Mouse (Mus musculus): Measurements from ENCODE around the gene Slc9a6. TPM values are rescaled to one million over a fixed set of nuclear protein-coding genes. Genes with fewer than 3 reads are reported as not detected.

Slc9a6 gene
- total and polyA plus RNA-seq, 3 experiments: 9.0 to 15.7 (median 15.0) TPM

DNA sequence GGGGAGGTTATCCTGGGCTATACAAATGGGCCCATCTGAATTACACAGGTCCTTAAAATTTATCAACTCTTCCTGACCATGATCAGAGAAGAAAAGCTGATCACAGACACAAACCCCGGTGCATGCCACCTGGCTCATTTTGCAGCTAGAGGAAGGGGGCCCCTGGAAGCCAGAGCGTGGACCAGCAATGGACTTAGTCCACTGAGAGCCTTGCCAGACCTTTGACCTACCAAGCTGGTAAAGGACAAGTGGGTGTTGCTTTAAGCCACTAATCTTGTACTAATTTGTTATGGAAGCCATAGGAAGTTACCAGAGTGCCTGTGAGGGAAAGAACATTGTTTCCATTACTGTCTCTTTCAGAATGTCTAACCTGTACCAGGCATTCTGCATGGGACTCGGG, 58.9 kb downstream of the Slc9a6 start:
- Histone ChIP-seq H3K27me3 (ENCODE audit: insufficient read depth, low read length) (no peaks in the 10 kb centered on the region), H3K4me1 (ENCODE audit: insufficient read depth, low read depth, low read length) (no peaks in the 10 kb centered on the region), H3K9me3 (replicated peaks) (no peaks in the 10 kb centered on the region), H3K4me3 (ENCODE audit: low read depth, low read length) (no peak overlapping the region), H3K36me3 (replicated peaks) (no peaks in the 10 kb centered on the region)
- ATAC-seq (ENCODE audit: extremely low read depth, insufficient number of reproducible peaks, low FRiP score, poor library complexity, severe bottlenecking): no peak
- TF ChIP-seq CTCF (IDR thresholded peaks at IDR 0.05; ENCODE audit: low read depth, low read length) (no peak), POLR2AphosphoS5 (IDR thresholded peaks at IDR 0.05; ENCODE audit: insufficient replicate concordance, low read depth, low read length) (no peak), GATA2 (IDR thresholded peaks at IDR 0.05; ENCODE audit: borderline replicate concordance, low read depth, low read length) (no peak)
- no peak for DNase-seq (ENCODE audit: low spot score)

DNA sequence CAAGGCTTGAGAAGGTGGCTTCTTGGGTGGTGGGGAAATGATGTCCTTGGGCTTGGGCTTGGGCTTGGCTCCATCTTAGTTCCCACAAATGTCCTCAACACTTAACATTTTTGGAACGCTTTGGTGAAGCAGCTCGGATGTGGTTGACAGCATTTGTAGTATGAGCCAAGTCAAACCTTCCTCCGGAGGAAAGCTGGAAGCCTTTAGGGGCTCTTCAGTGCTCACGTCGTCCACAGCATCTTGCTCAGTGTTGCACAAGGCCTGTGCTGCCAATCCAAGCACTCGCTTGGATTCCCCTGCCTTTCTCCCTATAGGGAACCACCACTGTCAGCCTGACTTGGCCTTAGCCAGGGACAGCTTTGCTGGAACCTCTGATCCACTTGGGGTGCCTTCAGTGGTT, 66.0 kb downstream of the Slc9a6 start:
- no peaks in the 10 kb centered on the region for H3K4me1 ChIP-seq (ENCODE audit: insufficient read depth, low read depth, low read length)
- no peak for DNase-seq (ENCODE audit: low spot score)
- no peaks in the 10 kb centered on the region for H3K9me3 ChIP-seq (replicated peaks)
- TF ChIP-seq GATA2 (IDR thresholded peaks at IDR 0.05; ENCODE audit: borderline replicate concordance, low read depth, low read length) (no peak), CTCF (IDR thresholded peaks at IDR 0.05; ENCODE audit: low read depth, low read length) (no peak), TAL1 (conservative IDR thresholded peaks at IDR 0.05; ENCODE audit: low read depth, low read length) (no peak), GATA1 (IDR thresholded peaks at IDR 0.05; ENCODE audit: borderline replicate concordance, low read length) (no peak), POLR2AphosphoS5 (IDR thresholded peaks at IDR 0.05; ENCODE audit: insufficient replicate concordance, low read depth, low read length) (no peak)
- ATAC-seq (ENCODE audit: extremely low read depth, insufficient number of reproducible peaks, low FRiP score, poor library complexity, severe bottlenecking): no peak
- no peak overlapping the region for H3K4me3 ChIP-seq (ENCODE audit: low read depth, low read length)
- no peaks in the 10 kb centered on the region for H3K36me3 ChIP-seq (replicated peaks)
- H3K27me3 ChIP-seq (ENCODE audit: insufficient read depth, low read length): no peaks in the 10 kb centered on the region

GRCm38 (mm10) chrX:56677736-56678135, 68.2 kb downstream of the Slc9a6 start:
- H3K36me3 ChIP-seq (replicated peaks): no peaks in the 10 kb centered on the region
- no peak for ATAC-seq (ENCODE audit: extremely low read depth, insufficient number of reproducible peaks, low FRiP score, poor library complexity, severe bottlenecking)

GRCm38 (mm10) chrX:56679066-56679465, 69.5 kb downstream of the Slc9a6 start:
- H3K27me3 ChIP-seq (ENCODE audit: insufficient read depth, low read length): no peaks in the 10 kb centered on the region
- DNase-seq (ENCODE audit: low spot score) (no peak), ATAC-seq (ENCODE audit: extremely low read depth, insufficient number of reproducible peaks, low FRiP score, poor library complexity, severe bottlenecking) (no peak)
- H3K4me1 ChIP-seq (ENCODE audit: insufficient read depth, low read depth, low read length): no peaks in the 10 kb centered on the region
- H3K4me3 ChIP-seq (ENCODE audit: low read depth, low read length): no peak overlapping the region
- no peak for TF ChIP-seq CTCF (IDR thresholded peaks at IDR 0.05; ENCODE audit: low read depth, low read length)
- TF ChIP-seq GATA2 (IDR thresholded peaks at IDR 0.05; ENCODE audit: borderline replicate concordance, low read depth, low read length): no peak
- TF ChIP-seq POLR2AphosphoS5 (IDR thresholded peaks at IDR 0.05; ENCODE audit: insufficient replicate concordance, low read depth, low read length): no peak
- no peak for TF ChIP-seq GATA1 (IDR thresholded peaks at IDR 0.05; ENCODE audit: borderline replicate concordance, low read length)
- no peak for TF ChIP-seq TAL1 (conservative IDR thresholded peaks at IDR 0.05; ENCODE audit: low read depth, low read length)
- no peaks in the 10 kb centered on the region for H3K9me3 ChIP-seq (replicated peaks)
- no peaks in the 10 kb centered on the region for H3K36me3 ChIP-seq (replicated peaks)

More at GRCm38 (mm10) chrX:56677736-56678135, 68.2 kb downstream of the Slc9a6 start:
- TF ChIP-seq GATA1 (IDR thresholded peaks at IDR 0.05; ENCODE audit: borderline replicate concordance, low read length) (no peak), GATA2 (IDR thresholded peaks at IDR 0.05; ENCODE audit: borderline replicate concordance, low read depth, low read length) (no peak), POLR2AphosphoS5 (IDR thresholded peaks at IDR 0.05; ENCODE audit: insufficient replicate concordance, low read depth, low read length) (no peak), TAL1 (conservative IDR thresholded peaks at IDR 0.05; ENCODE audit: low read depth, low read length) (no peak), CTCF (IDR thresholded peaks at IDR 0.05; ENCODE audit: low read depth, low read length) (no peak)
- DNase-seq (ENCODE audit: low spot score): no peak
- H3K27me3 ChIP-seq (ENCODE audit: insufficient read depth, low read length): no peaks in the 10 kb centered on the region
- H3K4me1 ChIP-seq (ENCODE audit: insufficient read depth, low read depth, low read length): no peaks in the 10 kb centered on the region
- no peak overlapping the region for H3K4me3 ChIP-seq (ENCODE audit: low read depth, low read length)
- H3K9me3 ChIP-seq (replicated peaks): no peaks in the 10 kb centered on the region

GRCm38 (mm10) chrX:56682156-56682720, 72.7 kb downstream of the Slc9a6 start:
- no peaks in the 10 kb centered on the region for H3K4me1 ChIP-seq (ENCODE audit: insufficient read depth, low read depth, low read length)
- ATAC-seq (ENCODE audit: extremely low read depth, insufficient number of reproducible peaks, low FRiP score, poor library complexity, severe bottlenecking) (no peak), DNase-seq (ENCODE audit: low spot score) (no peak)
- no peaks in the 10 kb centered on the region for H3K27me3 ChIP-seq (ENCODE audit: insufficient read depth, low read length)
- no peaks in the 10 kb centered on the region for H3K36me3 ChIP-seq (replicated peaks)
- H3K9me3 ChIP-seq (replicated peaks): no peaks in the 10 kb centered on the region
- TF ChIP-seq POLR2AphosphoS5 (IDR thresholded peaks at IDR 0.05; ENCODE audit: insufficient replicate concordance, low read depth, low read length) (no peak), CTCF (IDR thresholded peaks at IDR 0.05; ENCODE audit: low read depth, low read length) (no peak), GATA2 (IDR thresholded peaks at IDR 0.05; ENCODE audit: borderline replicate concordance, low read depth, low read length) (no peak), GATA1 (IDR thresholded peaks at IDR 0.05; ENCODE audit: borderline replicate concordance, low read length) (no peak), TAL1 (conservative IDR thresholded peaks at IDR 0.05; ENCODE audit: low read depth, low read length) (no peak)
- no peak overlapping the region for H3K4me3 ChIP-seq (ENCODE audit: low read depth, low read length)

DNA sequence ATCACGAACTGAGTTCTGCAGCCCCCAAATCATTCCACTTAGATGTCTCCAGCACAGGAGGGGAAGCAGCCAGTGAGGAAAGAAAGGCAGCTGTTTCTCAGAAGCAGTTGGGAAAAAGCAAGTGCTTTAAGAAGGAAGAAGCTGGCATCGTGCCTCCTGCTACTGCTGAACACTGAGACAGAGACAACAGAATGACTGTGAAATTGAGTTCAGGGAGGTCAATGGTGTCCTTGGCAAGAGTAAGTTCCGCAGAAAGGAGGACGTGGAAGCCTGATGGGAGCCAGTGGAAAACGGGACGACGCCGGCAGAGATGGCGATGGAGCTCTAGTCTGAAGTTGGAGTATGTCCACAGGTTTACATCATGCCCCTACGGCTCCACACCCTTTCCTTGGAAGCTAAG, 74.0 kb downstream of the Slc9a6 start:
- Histone ChIP-seq H3K4me3 (ENCODE audit: low read depth, low read length) (no peak overlapping the region), H3K9me3 (replicated peaks) (no peaks in the 10 kb centered on the region), H3K27me3 (ENCODE audit: insufficient read depth, low read length) (no peaks in the 10 kb centered on the region), H3K36me3 (replicated peaks) (no peaks in the 10 kb centered on the region), H3K4me1 (ENCODE audit: insufficient read depth, low read depth, low read length) (no peaks in the 10 kb centered on the region)
- no peak for DNase-seq (ENCODE audit: low spot score)
- no peak for TF ChIP-seq GATA2 (IDR thresholded peaks at IDR 0.05; ENCODE audit: borderline replicate concordance, low read depth, low read length)
- TF ChIP-seq POLR2AphosphoS5 (IDR thresholded peaks at IDR 0.05; ENCODE audit: insufficient replicate concordance, low read depth, low read length): no peak
- no peak for TF ChIP-seq CTCF (IDR thresholded peaks at IDR 0.05; ENCODE audit: low read depth, low read length)
- no peak for TF ChIP-seq GATA1 (IDR thresholded peaks at IDR 0.05; ENCODE audit: borderline replicate concordance, low read length)
- TF ChIP-seq TAL1 (conservative IDR thresholded peaks at IDR 0.05; ENCODE audit: low read depth, low read length): no peak
- no peak for ATAC-seq (ENCODE audit: extremely low read depth, insufficient number of reproducible peaks, low FRiP score, poor library complexity, severe bottlenecking)
